Mouse (Mus musculus) liver, embryonic 12.5 days (tissue): ENCODE results near the gene Hes7. TPM values are rescaled to one million over a fixed set of nuclear protein-coding genes. Genes with fewer than 3 reads are reported as not detected.
A peak's percentile ranks its signal among the peaks of the same experiment; 100 is the strongest.
"Not testable (repeated sequence)": the region's sequence is repeated elsewhere in the genome, so short reads cannot be mapped to it uniquely, and the experiment has no call there.

Experiments used
- ATAC-seq: fragments of 200-750 bp; cut with Nextera tagmentation; 2 replicates; pipeline ENCODE4 v1.8.0; 2017; ENCODE audit warnings: moderate number of reproducible peaks, mild to moderate bottlenecking, moderate library complexity
- H3K27ac ChIP-seq: fragments of 300-500 bp; sonication (generic); 2 replicates; pipeline ENCODE4 v1.5.1; 2016; ENCODE audit warnings: mild to moderate bottlenecking
- H3K27me3 ChIP-seq: fragments of 300-500 bp; sonication (generic); replicated peaks from 2 replicates; pipeline ENCODE4 v1.6.1; 2016; ENCODE audit warnings: mild to moderate bottlenecking, moderate library complexity
- H3K36me3 ChIP-seq: fragments of 300-500 bp; sonication (generic); 2 replicates; pipeline ENCODE4 v1.6.1; 2016; ENCODE audit warnings: mild to moderate bottlenecking, moderate library complexity
- H3K4me1 ChIP-seq: fragments of 300-500 bp; sonication (generic); 2 replicates; pipeline ENCODE4 v1.6.1; 2016
- H3K4me2 ChIP-seq: fragments of 300-500 bp; sonication (generic); 2 replicates; pipeline ENCODE4 v1.6.1; 2016; ENCODE audit warnings: mild to moderate bottlenecking, moderate library complexity
- H3K4me3 ChIP-seq: fragments of 300-500 bp; sonication (generic); 2 replicates; pipeline ENCODE4 v1.5.1; 2016; ENCODE audit warnings: mild to moderate bottlenecking, moderate library complexity
- H3K9ac ChIP-seq: fragments of 300-500 bp; sonication (generic); 2 replicates; pipeline ENCODE4 v1.6.1; 2016; ENCODE audit warnings: mild to moderate bottlenecking, moderate library complexity
- H3K9me3 ChIP-seq: fragments of 300-500 bp; sonication (generic); replicated peaks from 2 replicates; pipeline ENCODE4 v1.6.1; 2016; ENCODE audit warnings: mild to moderate bottlenecking, moderate library complexity
- WGBS: fragments of 180-500 bp; shearing (Covaris S2); methylation state at CpG from one replicate; pipeline ENCODE4 v1.1.7; 2016; ENCODE audit not compliant: insufficient replicate concordance; 5-methylcytosine and 5-hydroxymethylcytosine counted together
- polyA plus RNA-seq: library from polyadenylated mRNA; unstranded; fragments of >200 nt; fragmentation: Nextera tagmentation; extraction: Ambion mirVana; gene quantifications from 2 replicates; pipeline ENCODE4 v1.2.1, GENCODE M21; 2016

Gene Hes7
- polyA plus RNA-seq, 1 experiment from 2014 or later, result 0.46 TPM

DNA sequence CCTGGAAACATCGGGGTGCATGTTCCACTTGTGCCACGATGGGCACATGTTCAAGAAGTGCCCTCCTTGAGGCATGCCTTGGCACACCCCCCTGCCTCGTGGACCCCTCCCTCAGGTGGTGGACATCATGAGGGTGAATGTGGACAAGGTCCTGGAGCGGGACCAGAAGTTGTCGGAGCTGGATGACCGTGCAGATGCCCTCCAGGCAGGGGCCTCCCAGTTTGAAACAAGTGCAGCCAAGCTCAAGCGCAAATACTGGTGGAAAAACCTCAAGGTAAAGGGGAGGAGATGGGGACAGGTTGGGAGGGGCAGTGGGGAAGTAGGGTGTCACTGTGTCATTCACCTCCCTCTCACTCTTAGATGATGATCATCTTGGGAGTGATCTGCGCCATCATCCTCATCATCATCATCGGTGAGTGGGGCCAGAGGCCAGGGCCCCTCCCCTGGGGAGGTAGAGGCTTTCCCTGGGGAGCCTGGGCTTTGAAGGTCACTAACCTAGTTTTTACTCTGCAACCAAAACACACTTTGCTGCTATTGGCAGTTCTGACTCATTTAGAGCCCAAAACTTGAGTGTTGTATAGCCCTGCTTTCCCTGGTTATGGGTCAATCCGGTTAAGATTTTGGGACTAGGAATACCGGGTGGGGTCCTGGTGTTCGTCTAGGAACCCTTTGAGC, 30.5 kb upstream of the Hes7 start:
- Histone ChIP-seq H3K9ac (peak overlapping the region; percentile 100), H3K36me3 (peaks cover 30% of the 10 kb centered on the region), H3K4me3 (peak overlapping the region; percentile 100), H3K27ac (peak overlapping the region; percentile 96), H3K4me1 (peaks cover 67% of the 10 kb centered on the region), H3K9me3 (no peaks in the 10 kb centered on the region), H3K4me2 (peak overlapping the region; percentile 98), H3K27me3 (no peaks in the 10 kb centered on the region)
- no peak for ATAC-seq
- WGBS, result 88% methylated on average over 12 of the region's 12 CpGs

DNA sequence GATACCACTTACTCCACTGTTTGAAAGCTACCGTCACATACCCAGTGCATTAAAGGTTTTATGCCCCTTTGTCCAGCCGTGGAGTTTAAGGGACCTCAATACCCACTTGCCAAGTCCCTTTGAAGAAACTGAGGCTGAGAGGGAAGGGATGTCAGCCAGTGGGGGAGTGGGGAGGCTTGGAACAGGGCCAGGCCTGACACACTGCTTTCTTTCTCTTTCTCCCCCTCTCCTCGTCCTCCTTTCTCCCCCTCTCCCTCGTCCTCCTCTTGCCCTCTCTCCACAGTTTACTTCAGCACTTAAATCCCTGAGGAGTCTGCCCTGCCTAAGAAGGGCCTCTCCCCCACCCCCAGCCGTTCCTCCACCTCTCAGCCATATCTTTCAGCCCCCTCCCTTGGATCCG, 29.8 kb upstream of the Hes7 start:
- H3K4me3 ChIP-seq, result no peak overlapping the region
- ATAC-seq, result no peak
- H3K9ac ChIP-seq, result peak overlapping the region; percentile 100
- no peaks in the 10 kb centered on the region for H3K9me3 ChIP-seq
- H3K27ac ChIP-seq, result peak overlapping the region; percentile 96
- H3K4me2 ChIP-seq, result peak overlapping the region; percentile 98
- H3K4me1 ChIP-seq, result peaks cover 71% of the 10 kb centered on the region
- H3K27me3 ChIP-seq, result no peaks in the 10 kb centered on the region
- peaks cover 30% of the 10 kb centered on the region for H3K36me3 ChIP-seq
- WGBS, result 64% methylated on average over 5 of the region's 6 CpGs

DNA sequence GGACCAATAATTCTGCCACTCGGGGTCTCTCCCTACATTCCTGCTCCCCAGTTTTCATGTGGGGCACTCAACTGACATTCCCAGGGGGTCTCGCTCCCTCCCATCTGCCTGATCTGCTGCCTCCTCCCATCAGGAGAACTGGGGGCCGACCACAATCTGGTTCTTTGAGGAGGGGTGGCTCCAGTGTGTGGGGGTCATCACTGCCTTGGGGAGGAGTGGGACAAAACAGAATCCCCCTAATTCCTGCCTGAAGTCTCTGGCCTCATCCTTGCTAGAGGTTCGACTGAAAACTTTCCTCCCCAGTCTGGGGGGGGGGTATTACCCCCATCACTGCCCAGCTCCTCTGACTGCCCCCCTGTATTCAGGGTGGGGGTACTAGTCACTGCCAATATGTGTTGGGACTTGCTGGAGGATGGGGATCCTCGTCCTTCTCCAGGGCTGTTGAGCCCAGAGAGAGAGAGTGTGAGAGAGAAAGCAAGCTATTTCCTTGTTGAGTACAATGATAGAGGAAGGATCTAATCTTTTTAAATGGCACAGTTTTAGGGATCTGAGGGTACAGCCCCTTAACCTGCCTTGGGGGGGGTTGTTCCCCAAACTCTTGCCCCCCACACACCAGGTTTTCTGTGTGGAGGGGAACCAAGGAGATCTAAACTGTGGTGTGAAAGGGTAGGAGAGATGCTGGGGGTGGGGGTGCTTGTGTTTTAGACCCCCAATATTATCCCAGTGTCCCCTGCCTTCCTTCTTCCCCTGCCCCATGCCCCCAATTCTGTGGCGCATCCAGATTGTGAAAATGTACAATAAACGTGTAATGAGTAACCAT, 28.4 kb upstream of the Hes7 start:
- Histone ChIP-seq H3K27me3 (no peaks in the 10 kb centered on the region), H3K9ac (no peak overlapping the region), H3K4me1 (peaks cover 83% of the 10 kb centered on the region), H3K4me3 (no peak overlapping the region), H3K9me3 (no peaks in the 10 kb centered on the region), H3K27ac (no peak overlapping the region), H3K4me2 (no peak overlapping the region), H3K36me3 (peaks cover 30% of the 10 kb centered on the region)
- no peak for ATAC-seq
- WGBS, result 57% methylated on average over 7 of the region's 7 CpGs

DNA sequence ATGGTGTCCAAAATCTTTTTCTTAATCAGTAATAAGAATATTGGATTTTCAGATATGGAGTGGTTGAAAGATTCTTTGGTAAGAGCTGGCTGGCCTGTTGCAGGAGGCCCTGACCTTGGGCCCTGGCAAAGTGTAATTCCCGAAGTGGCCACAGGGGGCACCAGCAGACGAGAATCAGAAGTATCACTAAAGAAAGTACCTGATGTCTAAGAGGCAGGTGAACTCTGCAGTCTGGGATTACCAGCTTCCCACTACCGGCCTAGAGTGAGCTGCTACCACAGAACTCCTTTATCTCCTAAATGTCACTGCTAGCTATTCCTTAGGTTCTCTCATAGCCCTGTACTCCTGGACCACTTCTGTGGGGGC, 27.8 kb upstream of the Hes7 start:
- Histone ChIP-seq H3K4me2 (no peak overlapping the region), H3K36me3 (peaks cover 30% of the 10 kb centered on the region), H3K9me3 (no peaks in the 10 kb centered on the region), H3K9ac (no peak overlapping the region), H3K4me1 (peaks cover 83% of the 10 kb centered on the region), H3K27ac (no peak overlapping the region), H3K4me3 (no peak overlapping the region), H3K27me3 (no peaks in the 10 kb centered on the region)
- ATAC-seq, result no peak
- 0% methylated on average over 3 of the region's 3 CpGs for WGBS

DNA sequence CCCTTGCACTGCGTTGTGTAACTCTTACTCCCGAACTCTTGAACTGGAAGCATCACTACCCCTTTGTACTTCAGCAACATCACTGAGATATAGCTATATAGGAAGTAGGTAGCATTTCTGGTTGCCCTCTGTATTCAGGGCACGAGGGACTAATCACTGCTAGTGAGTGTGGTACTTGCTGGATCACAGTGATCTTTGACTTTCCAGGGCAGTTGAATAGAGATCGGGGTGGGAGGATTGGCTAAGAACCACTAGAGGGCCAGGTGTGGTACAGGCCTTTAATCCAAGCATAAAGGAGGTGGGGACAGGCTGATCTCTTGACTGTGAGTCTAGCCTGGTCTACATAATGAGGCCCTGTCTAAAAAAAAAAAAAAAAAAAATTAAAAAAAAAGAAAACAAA, 27.3 kb upstream of the Hes7 start:
- H3K27ac ChIP-seq, result no peak overlapping the region

DNA sequence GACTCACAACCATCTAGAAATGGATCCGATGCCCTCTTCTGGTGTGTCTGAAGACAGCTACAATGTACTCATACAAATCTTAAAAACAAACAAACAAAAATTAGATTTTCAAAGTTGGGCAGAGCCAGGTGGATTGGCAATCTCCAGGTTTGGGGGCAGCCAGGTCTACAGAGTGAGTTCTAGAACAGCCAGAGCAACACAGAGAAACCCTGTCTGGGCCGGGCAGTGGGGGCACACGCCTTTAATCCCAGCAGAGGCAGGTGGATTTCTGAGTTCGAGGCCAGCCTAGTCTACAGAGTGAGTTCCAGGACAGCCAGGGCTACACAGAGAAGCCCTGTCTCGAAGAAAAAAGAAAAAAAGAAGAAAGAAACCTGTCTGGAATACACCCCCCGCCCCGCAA, 26.3 kb upstream of the Hes7 start:
- not testable (repeated sequence) for H3K4me3 ChIP-seq, ATAC-seq, H3K27me3 ChIP-seq, H3K9me3 ChIP-seq, H3K9ac ChIP-seq
- Histone ChIP-seq H3K36me3 (peaks cover 30% of the 10 kb centered on the region), H3K4me1 (peaks cover 87% of the 10 kb centered on the region), H3K4me2 (0 out of 2 replicates have a peak overlapping the region, but pooled peaks have one; percentile 89), H3K27ac (peak overlapping the region; percentile 81; the same call in 1 of the 2 replicates)
- 81% methylated on average over 7 of the region's 7 CpGs for WGBS

More for the DNA sequence above, 27.3 kb upstream of the Hes7 start:
- no peak overlapping the region for H3K4me2 ChIP-seq
- no peak for ATAC-seq
- H3K9ac ChIP-seq, result no peak overlapping the region
- H3K9me3 ChIP-seq, result no peaks in the 10 kb centered on the region
- WGBS, result 81% methylated on average over 4 of the region's 4 CpGs
- H3K27me3 ChIP-seq, result no peaks in the 10 kb centered on the region
- H3K4me1 ChIP-seq, result peaks cover 83% of the 10 kb centered on the region
- peaks cover 30% of the 10 kb centered on the region for H3K36me3 ChIP-seq
- H3K4me3 ChIP-seq, result no peak overlapping the region

DNA sequence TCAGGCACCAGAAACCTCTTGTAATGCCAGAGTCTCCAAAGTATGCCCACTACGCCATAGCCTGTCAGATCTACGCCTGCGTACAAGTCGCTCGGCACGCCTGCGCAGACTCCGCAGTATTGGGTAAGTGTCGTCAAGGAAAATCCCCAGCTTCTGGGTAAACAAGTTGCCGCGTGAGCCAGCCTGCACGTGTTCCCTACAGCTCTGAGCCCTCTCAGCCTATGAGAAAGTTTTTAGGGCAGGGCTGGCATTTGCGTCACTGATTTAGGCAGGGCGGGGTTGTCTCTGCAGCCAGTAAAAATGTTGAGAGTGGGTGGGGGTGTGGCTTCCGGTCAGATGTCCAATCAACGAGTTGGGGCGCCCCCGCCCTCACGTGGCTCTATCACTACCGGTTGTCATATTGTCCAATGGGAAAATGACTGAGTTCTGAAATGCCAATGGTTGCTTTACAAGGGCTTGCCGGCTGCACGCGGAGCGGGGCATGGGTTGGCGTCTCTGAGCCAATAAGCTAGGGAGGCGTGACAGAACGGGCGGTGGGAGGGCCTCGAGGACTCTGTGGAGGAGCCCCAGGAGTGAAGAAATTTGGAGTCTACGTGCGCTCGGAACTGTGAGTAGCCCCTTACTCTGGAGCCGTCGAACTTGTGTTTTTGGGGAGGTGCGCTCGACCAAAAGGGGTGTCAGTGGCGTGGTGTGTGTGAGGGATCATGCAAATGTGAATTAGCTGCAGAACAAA, 25.3 kb upstream of the Hes7 start, which contains the start of gene Per1:
Gene Per1 (plus strand): TSS at position 521 of the 733 bp plus-strand sequence.
- peak within 1 kb of the TSS; percentile 64 for H3K4me3 ChIP-seq
- peak; percentile 89 for ATAC-seq
- no peaks in the 10 kb centered on the region for H3K9me3 ChIP-seq
- H3K4me1 ChIP-seq, result peaks cover 87% of the 10 kb centered on the region
- WGBS, result under 1% methylated on average over 37 of the region's 37 CpGs
- H3K4me2 ChIP-seq, result peak within 1 kb of the TSS; percentile 89
- H3K9ac ChIP-seq, result peak within 1 kb of the TSS; percentile 73
- H3K27me3 ChIP-seq, result no peaks in the 10 kb centered on the region
- H3K27ac ChIP-seq, result peak within 1 kb of the TSS; percentile 91
- H3K36me3 ChIP-seq, result peaks cover 26% of the 10 kb centered on the region

DNA sequence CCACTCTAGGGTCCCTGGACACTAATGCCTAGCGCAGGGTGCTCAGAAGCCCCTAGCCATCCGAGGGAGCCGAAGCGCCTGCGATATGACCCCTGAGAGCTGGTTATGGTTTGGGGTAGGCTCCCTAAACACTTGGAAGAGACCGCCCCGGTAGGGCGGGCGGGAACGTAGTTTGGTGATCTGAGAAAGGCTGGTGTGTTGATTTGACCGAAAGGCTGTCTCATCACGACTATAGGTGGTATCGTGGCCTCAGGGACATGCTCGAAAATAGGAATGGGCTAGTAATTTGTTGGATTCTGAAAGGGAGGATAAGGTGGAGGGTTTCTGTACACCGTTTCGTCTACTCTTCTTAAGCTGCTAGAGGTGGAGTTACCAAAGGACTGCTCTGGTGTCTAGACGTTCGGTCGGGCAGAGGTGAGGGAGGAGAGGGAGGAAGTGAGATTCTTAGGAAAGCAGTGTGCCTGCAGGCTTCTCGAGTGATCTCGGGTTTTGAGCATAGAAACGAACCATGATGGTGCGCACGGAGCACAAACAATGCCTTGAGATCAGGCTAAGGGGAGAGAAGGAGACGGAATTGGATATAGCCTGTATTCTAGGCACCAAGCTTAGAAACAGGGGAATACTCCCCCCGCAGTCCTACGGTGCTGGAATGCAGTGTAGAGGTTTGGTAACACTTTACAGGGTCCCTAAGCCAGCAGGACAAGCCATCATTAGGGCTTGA, 24.5 kb upstream of the Hes7 start:
- H3K9ac ChIP-seq, result peak overlapping the region; percentile 73
- peak overlapping the region; percentile 89 for H3K4me2 ChIP-seq
- H3K4me1 ChIP-seq, result peaks cover 87% of the 10 kb centered on the region
- ATAC-seq, result no peak
- H3K9me3 ChIP-seq, result no peaks in the 10 kb centered on the region
- 3% methylated on average over 27 of the region's 27 CpGs for WGBS
- H3K36me3 ChIP-seq, result peaks cover 20% of the 10 kb centered on the region
- H3K27ac ChIP-seq, result peak overlapping the region; percentile 91
- no peaks in the 10 kb centered on the region for H3K27me3 ChIP-seq
- H3K4me3 ChIP-seq, result peak overlapping the region; percentile 64

DNA sequence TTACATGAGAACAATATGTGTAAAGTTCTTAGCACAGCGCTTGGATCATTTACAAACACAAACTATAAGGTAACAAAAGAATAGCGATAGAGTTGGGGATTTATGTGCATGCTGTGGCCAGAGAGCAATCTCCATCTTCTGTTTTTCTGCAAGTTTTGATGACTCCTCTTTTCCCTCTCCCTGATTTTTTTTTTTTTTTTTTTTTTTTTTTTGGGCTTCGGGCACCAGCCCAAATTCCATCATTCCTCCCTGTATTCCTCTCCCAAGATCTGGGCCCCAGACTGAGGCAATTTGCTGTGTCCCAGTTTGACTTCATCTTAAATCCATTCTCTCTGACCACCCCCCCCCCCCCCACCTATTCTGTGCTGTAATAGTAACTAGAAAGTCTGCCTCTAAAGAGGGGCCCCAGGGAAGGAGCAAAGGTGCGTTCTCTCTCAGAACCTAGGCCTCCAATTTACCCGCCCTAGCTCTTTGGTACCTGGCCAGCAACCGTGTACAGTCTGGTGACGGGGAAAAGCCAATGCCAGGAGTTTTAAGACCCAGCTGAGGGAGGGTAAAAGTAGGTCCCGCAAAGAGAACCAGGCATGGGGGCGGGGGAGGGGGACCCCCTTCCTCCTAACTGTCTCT, 23.7 kb upstream of the Hes7 start:
- Histone ChIP-seq H3K9me3 (no peaks in the 10 kb centered on the region), H3K27ac (peak overlapping the region; percentile 91), H3K36me3 (peaks cover 20% of the 10 kb centered on the region), H3K4me1 (peaks cover 84% of the 10 kb centered on the region), H3K9ac (peak overlapping the region; percentile 73), H3K27me3 (no peaks in the 10 kb centered on the region), H3K4me2 (peak overlapping the region; percentile 89), H3K4me3 (peak overlapping the region; percentile 64)
- no peak for ATAC-seq
- WGBS, result 23% methylated on average over 9 of the region's 9 CpGs

DNA sequence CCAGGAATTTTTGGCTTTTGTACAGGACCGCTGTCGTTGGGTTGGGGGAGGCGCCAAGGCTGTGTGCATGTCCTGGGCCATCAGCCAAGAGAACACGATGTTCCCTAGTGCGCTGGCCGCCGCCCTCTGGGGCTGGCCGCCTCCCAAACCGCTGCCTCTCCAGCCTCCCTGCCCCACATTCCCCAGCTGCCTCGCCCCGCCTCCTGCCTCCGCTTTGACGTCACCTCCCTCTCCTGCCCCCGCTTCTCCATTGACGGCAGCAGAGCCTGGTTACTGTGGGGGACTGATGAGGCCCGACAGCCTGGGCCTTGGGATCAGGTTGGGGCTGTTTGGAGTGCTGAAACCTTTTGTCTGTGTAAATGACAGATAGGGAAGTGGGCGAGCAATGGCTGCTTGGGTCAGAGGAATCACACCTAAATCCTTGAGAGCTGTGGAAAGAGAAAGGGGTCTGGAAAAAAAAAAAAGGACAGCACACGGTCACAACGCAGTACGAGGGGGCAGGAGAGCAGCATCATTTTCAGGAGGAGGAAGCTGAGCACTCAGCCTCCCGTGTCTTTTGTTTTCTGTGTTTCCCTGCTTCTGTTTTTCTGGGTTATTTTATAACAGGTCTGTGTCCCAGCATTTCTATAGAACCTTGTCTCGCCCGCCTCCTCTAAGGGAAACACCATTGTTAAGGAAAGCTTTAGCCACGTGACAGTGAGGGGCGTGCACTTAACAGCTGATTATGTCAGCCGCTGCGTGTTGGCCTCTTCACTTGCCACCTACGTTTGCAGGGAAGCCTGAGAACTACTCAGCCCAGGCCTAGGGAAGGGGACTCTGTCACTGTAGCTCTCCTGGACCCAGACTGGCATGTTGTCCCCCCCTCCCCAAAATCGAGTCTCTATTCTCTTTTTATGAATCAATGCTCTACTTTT, 23.0 kb upstream of the Hes7 start:
- H3K27me3 ChIP-seq, result no peaks in the 10 kb centered on the region
- peaks cover 78% of the 10 kb centered on the region for H3K4me1 ChIP-seq
- H3K9me3 ChIP-seq, result no peaks in the 10 kb centered on the region
- H3K4me2 ChIP-seq, result peak overlapping the region; percentile 89
- H3K36me3 ChIP-seq, result peaks cover 23% of the 10 kb centered on the region
- peak; percentile 27 for ATAC-seq
- H3K4me3 ChIP-seq, result peak overlapping the region; percentile 64
- H3K27ac ChIP-seq, result peak overlapping the region; percentile 91
- WGBS, result 2% methylated on average over 29 of the region's 29 CpGs
- peak overlapping the region; percentile 61 for H3K9ac ChIP-seq
